In genomic region chr9:21835258-21835912, GRCm38 (mm10) we compare ENCODE assay signal across 10 mouse cellular contexts. TPM values are rescaled to one million over a fixed set of nuclear protein-coding genes. Genes with fewer than 3 reads are reported as not detected.
DNase-seq lines count a peak whose midpoint lies in the region; ATAC-seq and TF ChIP-seq lines count a peak whose summit lies in the region.
"Had no signal": no experiment of that assay in that cellular context is flagged by ENCODE, and none has a peak within 500 bp of the region (broad histone marks: within the 10 kb centered on the region; RNA-seq: fewer than 3 reads in every experiment).

TSS of gene Angptl8 (plus strand) at chr9:21835510.

- peak; percentile 82 to 84 for DNase-seq in heart, adult 18-20 months
- DNase-seq in heart, embryonic 10.5 days (ENCODE audit: low spot score), result no peak
- DNase-seq in liver, embryonic 13.5 days, result peak; percentile 11
- DNase-seq in gastrocnemius, postnatal 10 days, result no peak
- no peak for DNase-seq in left cerebral cortex, adult 8-10 months (ENCODE audit: low spot score in 2 of 2)
- no peak for DNase-seq in cerebellum, adult 18-20 months
- DNase-seq: layer of hippocampus, postnatal 36 days had no signal

- no peaks in the 10 kb centered on the region for H3K4me1 ChIP-seq in heart, embryonic 10.5 days
- H3K4me1 ChIP-seq in intestine, embryonic 15.5 days (replicated peaks), result no peaks in the 10 kb centered on the region
- peaks cover 15% of the 10 kb centered on the region; the same call in 1 of the 2 replicates for H3K4me1 ChIP-seq in liver, embryonic 13.5 days (replicated peaks)
- H3K4me1 ChIP-seq in small intestine, adult 2 months (ENCODE audit: control insufficient read depth, insufficient read depth, insufficient read length, low read length), result peaks cover 6% of the 10 kb centered on the region

- H3K27me3 ChIP-seq in heart, embryonic 10.5 days (ENCODE audit: insufficient read depth, poor library complexity, severe bottlenecking), result no peaks in the 10 kb centered on the region
- no peaks in the 10 kb centered on the region for H3K27me3 ChIP-seq in intestine, embryonic 15.5 days (replicated peaks)
- no peaks in the 10 kb centered on the region for H3K27me3 ChIP-seq in liver, embryonic 13.5 days
- H3K27me3 ChIP-seq in small intestine, adult 2 months (ENCODE audit: control insufficient read depth, insufficient read depth, low read length), result no peaks in the 10 kb centered on the region

- peak within 1 kb of the TSS; percentile 39; the same call in 1 of the 2 replicates for H3K9ac ChIP-seq in intestine, embryonic 15.5 days
- H3K9ac ChIP-seq in liver, embryonic 13.5 days, result peak within 1 kb of the TSS; percentile 57

- 87% methylated on average over 15 of the region's 15 CpGs for WGBS in heart, embryonic 10.5 days
- WGBS in intestine, embryonic 15.5 days, result 71% methylated on average over 15 of the region's 15 CpGs
- 65% methylated on average over 15 of the region's 15 CpGs for WGBS in liver, embryonic 13.5 days (ENCODE audit: insufficient replicate concordance)
- 27% methylated on average over 15 of the region's 15 CpGs for WGBS in small intestine, adult 2 months

- H3K9me3 ChIP-seq in heart, embryonic 10.5 days, result no peaks in the 10 kb centered on the region
- no peaks in the 10 kb centered on the region for H3K9me3 ChIP-seq in intestine, embryonic 15.5 days
- H3K9me3 ChIP-seq in liver, embryonic 13.5 days (replicated peaks), result no peaks in the 10 kb centered on the region

- ATAC-seq in intestine, embryonic 15.5 days, result peak; percentile 91
- ATAC-seq in liver, embryonic 13.5 days (ENCODE audit: low read depth), result peak; percentile 61

- no peak within 1 kb of the TSS for H3K27ac ChIP-seq in heart, embryonic 10.5 days
- H3K27ac ChIP-seq in intestine, embryonic 15.5 days, result peak within 1 kb of the TSS; percentile 77
- H3K27ac ChIP-seq in liver, embryonic 13.5 days, result peak within 1 kb of the TSS; percentile 63
- peak within 1 kb of the TSS; percentile 61 for H3K27ac ChIP-seq in small intestine, adult 2 months (ENCODE audit: insufficient read depth, low read depth, low read length)

- peaks cover 93% of the 10 kb centered on the region for H3K36me3 ChIP-seq in heart, embryonic 10.5 days
- peaks cover 23% of the 10 kb centered on the region for H3K36me3 ChIP-seq in intestine, embryonic 15.5 days
- peaks cover 20% of the 10 kb centered on the region; the same call in 1 of the 2 replicates for H3K36me3 ChIP-seq in liver, embryonic 13.5 days
- peaks cover 19% of the 10 kb centered on the region; the same call in 1 of the 2 replicates for H3K36me3 ChIP-seq in small intestine, adult 2 months (ENCODE audit: control insufficient read depth, insufficient read depth, low read length)

- no peak for TF ChIP-seq CTCF in small intestine, adult 2 months (IDR thresholded peaks at IDR 0.05; ENCODE audit: extremely low read depth, insufficient read length, insufficient replicate concordance, low read depth, low read length)

- H3K4me3 ChIP-seq in heart, embryonic 10.5 days, result no peak within 1 kb of the TSS
- peak within 1 kb of the TSS; percentile 34 for H3K4me3 ChIP-seq in intestine, embryonic 15.5 days (replicated peaks)
- peak within 1 kb of the TSS; percentile 47 for H3K4me3 ChIP-seq in liver, embryonic 13.5 days (replicated peaks)
- H3K4me3 ChIP-seq in small intestine, adult 2 months (ENCODE audit: low read depth, low read length), result peak within 1 kb of the TSS; percentile 61

- peak within 1 kb of the TSS; percentile 56 for H3K4me2 ChIP-seq in intestine, embryonic 15.5 days (replicated peaks)
- peak within 1 kb of the TSS; percentile 45 for H3K4me2 ChIP-seq in liver, embryonic 13.5 days

- peak; percentile 40; the same call in 1 of the 2 replicates for TF ChIP-seq POLR2A in small intestine, adult 2 months (IDR thresholded peaks at IDR 0.05; ENCODE audit: low read depth, low read length)

RNA-seq across cellular contexts. Expression of gene Angptl8, which starts in this region (rescaled TPM):
- total RNA-seq in heart, adult 18-20 months (2021), result under 1 TPM in 1 of 2 experiments, not detected in 1; 0.69 TPM
- 2.5 and 5.7 TPM in 2 replicates for polyA plus RNA-seq in heart, embryonic 10.5 days (2016; fragmentation: Nextera tagmentation; extraction: Ambion mirVana)
- polyA plus RNA-seq in intestine, embryonic 15.5 days (2015; fragmentation: Nextera tagmentation; extraction: Ambion mirVana), result 8.2 and 12.0 TPM in 2 replicates
- 15.5 and 16.1 TPM in 2 replicates for polyA plus RNA-seq in liver, embryonic 13.5 days (2015; fragmentation: Nextera tagmentation; extraction: Ambion mirVana)
- 10.2 and 12.3 TPM in 2 replicates for polyA plus RNA-seq in small intestine, adult 2 months (2012; rRNA removed)
- total RNA-seq in gastrocnemius, postnatal 10 days (2021), result under 1 TPM in 1 of 2 experiments, not detected in 1; 0.43 TPM
- total RNA-seq in left cerebral cortex, adult 8-10 months (2022), result not detected
- total RNA-seq: layer of hippocampus, postnatal 36 days had no signal
- polyA plus RNA-seq: brain, embryonic 14.5 days had no signal

Comparison
In these comparisons a context has a peak if more than half of its experiments do, and no peak if none do; other contexts are left out.
1. Peak in DNase-seq in heart, adult 18-20 months; RNA of the gene not detected or under 1 TPM.